10 mouse cellular contexts compared by ENCODE assay signal in genomic region chr11:26586367-26587183, GRCm38 (mm10). TPM values are rescaled to one million over a fixed set of nuclear protein-coding genes. Genes with fewer than 3 reads are reported as not detected.
DNase-seq lines count a peak whose midpoint lies in the region.
"Had no signal": no experiment of that assay in that cellular context is flagged by ENCODE, and none has a peak within 500 bp of the region (broad histone marks: within the 10 kb centered on the region; RNA-seq: fewer than 3 reads in every experiment).

No protein-coding gene starts in this region.

- DNase-seq in heart, adult 18-20 months: peak; percentile 11 to 14
- no peak for DNase-seq in heart, adult 11 months
- DNase-seq in A20 (ENCODE audit: low read depth, low spot score): peak; percentile 92
- peak; percentile 23 for DNase-seq in cerebellum, adult 9-10 months
- DNase-seq in layer of hippocampus, postnatal 14 days (ENCODE audit: low spot score in 2 of 2): peak; percentile 80 to 89
- no peak for DNase-seq in testis, postnatal 14 days (ENCODE audit: low spot score)
- no peak for DNase-seq in adrenal gland, postnatal 4 days (ENCODE audit: low spot score in 2 of 2)
- DNase-seq in right cerebral cortex, postnatal 25 days: no peak

RNA-seq across cellular contexts. Expression of gene Gm6899, which starts 6.5 kb away (rescaled TPM):
- total RNA-seq in heart, adult 18-20 months (2021): not detected
- not detected for total RNA-seq in layer of hippocampus, postnatal 14 days (2021)
- total RNA-seq in adrenal gland, postnatal 4 days (2021): not detected
- total RNA-seq: gastrocnemius, adult 8-10 months; left cerebral cortex, adult 18-20 months had no signal

RNA-seq across cellular contexts. Expression of gene Vrk2, which starts 7.2 kb away (rescaled TPM):
- 1 to 10 TPM; 6.0 to 6.1 TPM for total RNA-seq in heart, adult 18-20 months (2021)
- 1 to 10 TPM; 3.1 to 4.0 TPM for total RNA-seq in layer of hippocampus, postnatal 14 days (2021)
- 10 to 100 TPM; 14.4 to 17.9 TPM for total RNA-seq in adrenal gland, postnatal 4 days (2021)

Comparison
In these comparisons a context has a peak if more than half of its experiments do, and no peak if none do; other contexts are left out.
1. DNase-seq: peak in heart, adult 18-20 months (2 of 2), A20 (single experiment), cerebellum, adult 9-10 months (single experiment) and layer of hippocampus, postnatal 14 days (2 of 2); none in heart, adult 11 months (single experiment), testis, postnatal 14 days (single experiment), adrenal gland, postnatal 4 days (0 of 2) and right cerebral cortex, postnatal 25 days (single experiment).